Mouse (Mus musculus) liver, adult 2 months (tissue): ENCODE measurements around the gene Aspscr1. TPM values are rescaled to one million over a fixed set of nuclear protein-coding genes. Genes with fewer than 3 reads are reported as not detected.
A peak's percentile ranks its signal among the peaks of the same experiment; 100 is the strongest.

Source experiments
- DNase-seq: peaks from one replicate; pipeline ENCODE4 v3.0.0-alpha.2; 2011; ENCODE audit warnings: low read depth, low spot score; ENCODE audit errors: extremely low read depth
- H3K27ac ChIP-seq: fragments of 200-500 bp; replicated peaks from 2 replicates; pipeline ENCODE4 v1.5.1; 2012; ENCODE audit warnings: low read depth, mild to moderate bottlenecking, control low read depth, inconsistent platforms, low read length; ENCODE audit not compliant: insufficient read depth
- H3K27me3 ChIP-seq: fragments of 200-500 bp; 2 replicates; pipeline ENCODE4 v1.6.1; 2012; ENCODE audit warnings: mild to moderate bottlenecking, moderate library complexity, low read length, inconsistent platforms; ENCODE audit not compliant: control insufficient read depth, insufficient read depth
- H3K36me3 ChIP-seq: fragments of 200-500 bp; 2 replicates; pipeline ENCODE4 v1.6.1; 2012; ENCODE audit warnings: low read length, inconsistent platforms; ENCODE audit not compliant: control insufficient read depth, insufficient read depth
- H3K4me1 ChIP-seq: fragments of 200-500 bp; 2 replicates; pipeline ENCODE4 v1.6.1; 2011; ENCODE audit warnings: low read length; ENCODE audit not compliant: control insufficient read depth, insufficient read depth
- H3K4me3 ChIP-seq: fragments of 200-500 bp; 2 replicates; pipeline ENCODE4 v1.5.1; 2011; ENCODE audit warnings: low read depth, mild to moderate bottlenecking, control low read depth, low read length, moderate library complexity; ENCODE audit not compliant: insufficient read depth
- H3K79me2 ChIP-seq: fragments of 200-500 bp; 2 replicates; pipeline ENCODE4 v1.6.1; 2012; ENCODE audit warnings: inconsistent platforms, mild to moderate bottlenecking, low read length, moderate library complexity; ENCODE audit not compliant: control insufficient read depth, insufficient read depth
- H3K9ac ChIP-seq: fragments of 200-500 bp; 2 replicates; pipeline ENCODE4 v1.6.1; 2012; ENCODE audit warnings: low read depth, mild to moderate bottlenecking, control low read depth, inconsistent platforms, low read length
- CTCF ChIP-seq: fragments of 200-500 bp; IDR thresholded peaks from 2 replicates; pipeline ENCODE4 v1.5.1; 2011; ENCODE audit warnings: low read depth, low read length, control low read depth
- POLR2A ChIP-seq: fragments of 200-500 bp; IDR thresholded peaks from 2 replicates; pipeline ENCODE4 v1.6.1; 2011; ENCODE audit warnings: low read length, control low read depth; ENCODE audit not compliant: insufficient read depth; ENCODE audit errors: extremely low read depth
- WGBS: fragments of 180-500 bp; shearing (Covaris S2); methylation state at CpG from one replicate; pipeline ENCODE4 v1.1.7; 2018; 5-methylcytosine and 5-hydroxymethylcytosine counted together
- polyA plus RNA-seq: library from polyadenylated mRNA; depleted of rRNA; stranded (reverse); fragments of >200 nt; gene quantifications from 2 replicates; pipeline ENCODE4 v1.2.3, GENCODE M21; 2012
- total RNA-seq: library from RNA; depleted of rRNA; stranded (reverse); fragments of >200 nt; gene quantifications from 2 replicates; pipeline ENCODE4 v1.2.3, GENCODE M21; 2014

Aspscr1 gene
- total and polyA plus RNA-seq, 2 experiments, result 49.3 to 142 TPM

DNA sequence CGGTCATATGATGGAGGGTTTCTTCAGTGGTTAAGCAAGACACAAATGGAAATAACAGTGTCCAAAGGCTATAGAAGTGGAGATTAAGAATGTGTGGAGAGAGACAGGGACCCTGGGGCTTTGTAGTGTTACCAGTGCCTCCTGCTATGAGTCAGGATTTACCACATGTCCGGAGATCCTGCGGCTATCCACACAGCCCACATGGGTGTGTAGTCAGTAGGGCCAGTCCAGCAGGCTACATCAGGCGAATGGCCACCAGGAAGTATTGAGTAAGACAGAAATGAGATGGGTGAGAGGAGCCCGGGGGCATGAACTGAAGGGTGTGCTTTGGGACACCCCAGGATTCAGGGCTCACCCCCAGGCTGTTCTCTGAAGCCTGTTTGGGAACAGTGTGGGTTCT is 9.9 kb downstream of the Aspscr1 start:
- no peak for DNase-seq
- TF ChIP-seq CTCF (no peak), POLR2A (no peak)
- H3K36me3 ChIP-seq, result peaks cover 13% of the 10 kb centered on the region; the same call in 1 of the 2 replicates
- no peak overlapping the region for H3K4me3 ChIP-seq
- peaks cover 70% of the 10 kb centered on the region for H3K4me1 ChIP-seq
- no peaks in the 10 kb centered on the region for H3K27me3 ChIP-seq
- WGBS, result 75% methylated on average over 5 of the region's 5 CpGs
- H3K27ac ChIP-seq, result 0 out of 2 replicates have a peak overlapping the region, but pooled peaks have one; percentile 7
- H3K79me2 ChIP-seq, result peaks cover 19% of the 10 kb centered on the region; the same call in 1 of the 2 replicates
- H3K9ac ChIP-seq, result no peak overlapping the region

DNA sequence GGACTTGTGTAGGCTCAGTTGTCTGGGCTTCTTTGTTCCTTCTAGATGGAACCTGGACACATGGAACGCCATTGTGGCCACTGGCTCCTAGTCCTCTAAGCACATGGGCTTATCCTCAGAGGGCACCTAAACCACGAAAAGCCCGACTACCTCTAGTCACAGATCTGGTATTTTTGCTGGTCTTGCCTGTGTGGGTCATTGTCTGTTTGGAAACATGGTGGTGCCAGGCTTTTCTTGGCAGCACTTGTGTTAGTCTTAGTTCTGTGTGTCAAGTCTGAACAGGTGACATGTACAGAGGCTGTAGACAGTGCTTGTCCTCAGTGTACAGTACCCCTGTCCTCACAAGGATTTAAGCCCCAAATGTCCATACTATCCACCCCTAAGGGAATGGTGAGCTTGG is 10.8 kb downstream of the Aspscr1 start:
- Histone ChIP-seq H3K9ac (no peak overlapping the region), H3K4me1 (peaks cover 63% of the 10 kb centered on the region), H3K36me3 (peaks cover 11% of the 10 kb centered on the region; the same call in 1 of the 2 replicates), H3K79me2 (peaks cover 23% of the 10 kb centered on the region; the same call in 1 of the 2 replicates), H3K27me3 (no peaks in the 10 kb centered on the region), H3K4me3 (no peak overlapping the region), H3K27ac (peak overlapping the region; percentile 83)
- no peak for TF ChIP-seq CTCF
- TF ChIP-seq POLR2A, result no peak
- WGBS, result 37% methylated on average over 3 of the region's 3 CpGs
- peak; percentile 89 for DNase-seq

DNA sequence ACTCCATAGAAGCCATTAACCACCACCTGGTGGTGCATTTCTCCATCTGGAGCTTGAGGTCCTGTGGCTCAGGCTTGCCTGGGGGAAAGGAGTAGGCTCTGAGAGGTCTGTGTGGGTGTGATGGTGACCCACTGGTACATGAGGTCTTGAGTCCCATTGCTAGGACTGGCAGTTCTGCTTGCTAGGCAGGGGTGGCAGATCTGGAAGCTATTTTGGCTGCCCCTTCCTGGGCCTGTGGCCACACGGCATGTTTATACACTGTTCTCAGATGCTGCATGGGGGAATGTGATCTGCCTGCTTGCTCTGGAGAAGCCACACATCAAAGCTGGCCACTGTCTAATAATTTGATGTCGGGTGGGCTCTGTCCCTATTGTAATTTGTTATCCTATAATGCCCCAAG is 11.3 kb downstream of the Aspscr1 start:
- H3K27ac ChIP-seq, result peak overlapping the region; percentile 83
- H3K79me2 ChIP-seq, result peaks cover 28% of the 10 kb centered on the region; the same call in 1 of the 2 replicates
- H3K9ac ChIP-seq, result 0 out of 2 replicates have a peak overlapping the region, but pooled peaks have one; percentile 15
- TF ChIP-seq CTCF (no peak), POLR2A (no peak)
- peaks cover 62% of the 10 kb centered on the region for H3K4me1 ChIP-seq
- peaks cover 13% of the 10 kb centered on the region; the same call in 1 of the 2 replicates for H3K36me3 ChIP-seq
- H3K4me3 ChIP-seq, result no peak overlapping the region
- H3K27me3 ChIP-seq, result no peaks in the 10 kb centered on the region
- 54% methylated on average over 2 of the region's 2 CpGs for WGBS
- peak; percentile 49 for DNase-seq

DNA sequence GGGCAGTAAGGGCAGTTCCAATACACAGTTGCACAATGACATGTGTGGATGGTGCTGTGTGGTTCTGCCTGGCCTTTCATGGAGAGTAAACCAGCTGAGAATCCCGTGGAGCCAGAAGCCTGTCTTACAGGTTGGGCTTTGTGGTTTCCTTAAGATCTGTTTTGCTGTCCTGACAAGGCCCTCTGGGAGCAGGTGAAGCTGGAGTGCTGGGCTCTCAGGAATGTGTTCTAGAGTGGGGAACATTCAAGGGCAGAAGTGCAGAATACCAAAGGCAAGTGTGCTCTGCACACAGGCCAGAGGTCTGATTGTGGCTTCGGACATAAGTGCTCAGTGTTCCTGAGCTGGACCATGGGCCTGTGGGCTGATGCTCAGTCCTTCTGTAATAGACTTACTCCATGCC is 11.9 kb downstream of the Aspscr1 start:
- Histone ChIP-seq H3K36me3 (peaks cover 13% of the 10 kb centered on the region; the same call in 1 of the 2 replicates), H3K27me3 (no peaks in the 10 kb centered on the region), H3K79me2 (peaks cover 28% of the 10 kb centered on the region; the same call in 1 of the 2 replicates), H3K9ac (0 out of 2 replicates have a peak overlapping the region, but pooled peaks have one; percentile 22), H3K27ac (peak overlapping the region; percentile 83), H3K4me3 (no peak overlapping the region), H3K4me1 (peaks cover 58% of the 10 kb centered on the region)
- DNase-seq, result peak; percentile 75
- WGBS, result 30% methylated on average over 2 of the region's 2 CpGs
- TF ChIP-seq CTCF, result no peak
- TF ChIP-seq POLR2A, result no peak

DNA sequence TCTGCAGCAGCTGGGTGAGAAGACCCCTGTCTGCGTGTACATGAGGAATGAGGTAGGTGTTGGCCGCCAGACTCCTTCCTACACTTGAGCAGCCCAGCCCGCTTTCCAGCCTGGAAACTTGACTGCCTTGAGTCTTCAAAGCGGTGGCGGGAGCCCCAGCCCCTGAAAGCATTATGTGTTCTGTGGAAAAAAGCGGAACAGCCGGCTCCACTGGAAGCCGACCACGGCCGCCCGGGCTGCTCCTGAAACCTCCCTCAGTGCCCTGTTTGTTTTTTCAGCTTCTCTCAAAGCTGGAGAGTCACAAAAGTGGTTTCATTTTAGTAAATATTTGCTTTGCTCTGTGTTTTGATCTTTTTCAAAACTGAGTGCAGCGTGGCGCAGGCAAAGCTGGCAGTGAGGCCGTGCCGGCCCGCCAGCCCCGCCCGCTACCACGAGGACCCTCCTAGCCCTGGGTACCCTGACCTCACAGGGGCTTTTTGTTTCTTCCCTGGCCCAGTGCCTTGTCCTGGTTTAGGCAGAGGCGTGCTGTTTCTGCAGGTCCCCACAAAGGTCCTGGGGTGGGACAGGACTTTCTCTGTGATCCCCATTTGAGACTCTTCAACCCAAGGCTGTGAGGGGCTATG is 14.0 kb downstream of the Aspscr1 start:
- DNase-seq, result peak; percentile 83
- H3K36me3 ChIP-seq, result peaks cover 14% of the 10 kb centered on the region; the same call in 1 of the 2 replicates

DNA sequence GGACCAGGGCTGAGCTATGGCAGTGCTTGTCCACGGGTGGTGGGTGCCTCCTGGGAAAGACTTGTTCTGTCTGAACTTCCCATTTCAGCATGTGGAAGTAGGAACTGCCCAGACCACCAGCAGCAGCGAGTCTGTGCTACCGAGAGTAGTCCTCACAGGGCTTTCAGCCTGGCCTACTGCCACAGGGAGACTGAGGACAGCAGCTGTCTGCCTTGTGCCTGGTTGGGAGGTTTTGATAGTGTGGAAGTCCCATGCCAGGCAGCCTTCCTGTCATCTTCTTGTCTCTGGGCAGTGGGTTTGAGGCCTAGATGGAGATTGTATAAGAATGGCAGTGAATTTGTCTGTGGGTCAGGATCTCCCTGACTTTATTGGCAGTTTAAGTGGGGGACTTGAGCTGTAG is 16.6 kb downstream of the Aspscr1 start:
- Histone ChIP-seq H3K79me2 (peaks cover 30% of the 10 kb centered on the region; the same call in 1 of the 2 replicates), H3K4me1 (peaks cover 54% of the 10 kb centered on the region), H3K27ac (no peak overlapping the region), H3K4me3 (no peak overlapping the region), H3K9ac (no peak overlapping the region), H3K27me3 (no peaks in the 10 kb centered on the region), H3K36me3 (peaks cover 11% of the 10 kb centered on the region; the same call in 1 of the 2 replicates)
- no peak for DNase-seq
- no peak for TF ChIP-seq CTCF
- TF ChIP-seq POLR2A, result no peak
- WGBS, result 90% methylated on average over 3 of the region's 3 CpGs

More for the DNA sequence above, 14.0 kb downstream of the Aspscr1 start:
- peaks cover 35% of the 10 kb centered on the region; the same call in 1 of the 2 replicates for H3K79me2 ChIP-seq
- TF ChIP-seq POLR2A (0 out of 2 replicates have a peak, but pooled peaks have one; percentile 15), CTCF (no peak)
- 30% methylated on average over 20 of the region's 20 CpGs for WGBS
- H3K27me3 ChIP-seq, result no peaks in the 10 kb centered on the region
- peak overlapping the region; percentile 71 for H3K9ac ChIP-seq
- peaks cover 52% of the 10 kb centered on the region for H3K4me1 ChIP-seq
- H3K27ac ChIP-seq, result peak overlapping the region; percentile 98
- H3K4me3 ChIP-seq, result no peak overlapping the region
